Mouse (Mus musculus) liver, adult (tissue): ENCODE results near the gene Cnpy3.

Experiments
- GATA4 ChIP-seq: IDR thresholded peaks from 2 replicates; pipeline ENCODE4 v1.6.1; 2014; ENCODE audit warnings: mild to moderate bottlenecking, low read length; ENCODE audit not compliant: insufficient replicate concordance

Gene Cnpy3

DNA sequence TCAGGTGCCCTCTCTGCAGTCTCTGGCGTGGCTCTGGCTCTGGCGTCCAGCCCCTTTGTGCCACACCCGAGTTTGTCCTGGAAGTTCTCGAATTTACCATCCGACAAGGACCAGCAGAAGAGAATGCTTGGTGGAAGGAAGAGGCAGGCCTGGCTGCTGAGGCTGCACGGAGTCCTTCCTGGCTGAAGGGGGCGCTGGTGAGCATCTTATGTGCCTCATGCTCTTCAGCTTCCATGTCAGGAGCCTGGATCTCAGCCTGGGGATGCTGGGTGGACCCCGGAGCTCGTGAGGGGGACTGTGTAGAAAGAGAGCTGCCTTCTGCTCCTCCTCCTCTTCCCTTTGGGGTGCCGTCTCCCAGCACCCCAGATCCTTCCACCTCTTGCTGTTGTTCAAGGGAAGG is 15.9 kb downstream of the Cnpy3 start:
- no peak for TF ChIP-seq GATA4

DNA sequence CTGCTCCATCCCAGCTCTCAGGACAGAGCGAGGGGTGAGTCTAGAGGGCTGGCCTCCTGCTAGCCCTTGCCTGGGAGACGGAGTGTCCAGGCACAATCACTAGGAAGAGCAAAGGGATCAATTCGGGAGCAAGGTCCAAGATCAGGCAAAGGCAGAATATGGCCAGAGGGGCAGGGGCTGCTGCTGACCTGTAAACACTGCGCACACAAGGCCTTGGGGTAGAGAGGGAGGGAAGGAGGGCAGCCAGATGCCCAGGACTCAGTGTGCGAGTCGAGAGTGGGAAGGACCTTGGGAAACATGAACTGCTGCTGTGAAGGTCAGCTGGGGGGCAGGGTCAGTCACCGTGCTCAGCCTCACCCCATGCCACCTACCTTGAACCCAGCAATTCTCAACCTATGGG is 16.7 kb downstream of the Cnpy3 start:
- peak; percentile 34; the same call in 1 of the 2 replicates for TF ChIP-seq GATA4

- no peak for TF ChIP-seq GATA4
These were observed 18.0 kb downstream of the Cnpy3 start for GRCm38 (mm10) chr17:46734055-46734454.

DNA sequence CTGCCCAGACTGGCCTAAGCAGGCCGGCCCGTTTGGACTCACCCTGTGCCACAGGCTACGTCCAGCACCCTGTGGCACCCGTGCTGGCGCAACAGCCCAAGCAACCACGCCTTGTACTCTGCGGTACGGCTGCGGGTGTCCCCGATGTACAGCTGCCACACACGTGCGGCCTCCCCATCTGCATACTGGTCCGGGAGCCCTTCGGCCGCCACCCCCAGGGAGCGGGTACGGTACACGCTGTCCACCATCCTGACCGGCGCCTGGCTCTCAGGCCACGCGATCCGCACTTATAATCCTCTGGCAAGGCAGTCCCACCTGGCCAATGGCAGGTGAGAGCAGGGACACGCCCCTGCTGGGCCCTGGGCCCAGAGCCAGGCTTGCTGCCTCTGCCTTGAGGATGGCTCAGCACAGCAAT is 23.1 kb downstream of the Cnpy3 start, which contains the start of gene Gnmt:
Gene Gnmt (minus strand): TSS at position 265 of the 415 bp plus-strand sequence.
- TF ChIP-seq GATA4 = no peak

DNA sequence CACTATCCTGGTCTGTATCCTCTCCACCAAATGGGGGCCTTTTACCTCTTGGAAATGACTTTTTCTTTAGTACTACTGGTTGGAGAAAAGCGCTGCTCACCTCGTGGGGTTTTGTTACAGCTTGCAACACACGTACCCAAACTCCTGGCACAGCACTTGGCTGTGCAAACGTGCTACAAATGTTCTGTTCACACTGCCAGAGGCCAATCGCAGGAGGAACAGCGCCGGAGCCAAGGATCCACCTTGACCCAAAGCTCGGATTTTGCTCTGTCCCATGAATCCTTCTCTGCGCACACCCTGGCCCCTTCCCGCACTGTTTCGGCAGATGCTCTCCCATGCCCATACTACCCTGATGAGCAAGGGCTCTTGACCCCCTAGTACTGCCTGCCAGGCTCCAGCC is 23.5 kb downstream of the Cnpy3 start:
- no peak for TF ChIP-seq GATA4

GRCm38 (mm10) chr17:46728021-46728420 is 24.0 kb downstream of the Cnpy3 start:
- no peak for TF ChIP-seq GATA4

GRCm38 (mm10) chr17:46727271-46727670 is 24.7 kb downstream of the Cnpy3 start:
- no peak for TF ChIP-seq GATA4

- TF ChIP-seq GATA4 = 0 out of 2 replicates have a peak, but pooled peaks have one; percentile 32
These were observed 26.0 kb downstream of the Cnpy3 start for GRCm38 (mm10) chr17:46725731-46726645.

DNA sequence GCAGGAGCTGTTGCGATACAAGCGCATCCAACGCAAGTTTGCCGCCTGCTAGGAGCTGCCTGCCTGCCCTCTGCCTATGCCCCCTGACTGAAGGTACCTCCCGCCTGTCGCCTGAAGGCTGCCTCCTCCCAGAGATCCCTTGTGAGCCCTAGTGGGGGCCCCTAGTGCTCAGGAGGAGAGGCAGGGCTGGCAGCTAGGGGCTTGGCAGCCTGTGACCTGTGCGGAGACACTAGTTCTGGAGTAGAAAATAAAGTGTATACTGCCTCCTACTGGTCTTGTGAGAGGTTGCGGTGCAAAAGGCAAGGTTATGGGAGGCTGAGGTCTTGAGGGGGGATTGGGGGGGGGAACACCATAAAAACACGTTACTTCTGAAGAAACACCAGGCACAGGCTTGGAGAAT is 26.7 kb downstream of the Cnpy3 start:
- TF ChIP-seq GATA4 = no peak

DNA sequence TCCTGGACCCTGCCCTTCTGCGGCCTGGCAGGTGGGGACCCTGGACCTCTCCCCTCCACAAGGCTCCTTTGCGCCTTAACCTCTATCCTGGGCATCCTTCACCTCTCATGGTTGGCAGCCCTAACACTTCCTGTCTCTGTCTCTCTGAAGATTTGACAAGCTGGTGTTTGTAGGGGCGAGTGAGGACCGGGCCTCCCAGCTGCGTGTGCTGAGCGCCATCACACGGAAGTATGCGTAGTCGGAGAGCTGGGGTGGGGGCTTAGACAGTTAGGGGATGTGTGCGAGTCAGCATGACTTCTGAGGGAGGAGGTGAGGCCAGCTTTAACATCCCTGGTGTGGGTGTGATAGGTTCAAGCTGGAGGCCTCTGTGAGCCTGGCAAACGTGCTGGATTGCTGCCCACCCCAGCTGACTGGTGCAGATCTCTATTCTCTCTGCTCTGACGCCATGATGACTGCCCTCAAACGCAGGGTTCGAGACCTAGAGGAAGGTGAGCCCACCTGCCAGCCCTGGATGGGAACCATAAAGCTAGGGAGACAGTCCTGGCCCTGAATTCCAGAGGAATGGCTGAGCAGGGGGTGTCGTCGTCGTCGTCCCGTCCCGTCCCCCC is 27.4 kb downstream of the Cnpy3 start:
- no peak for TF ChIP-seq GATA4

GRCm38 (mm10) chr17:46721077-46721476 is 30.9 kb downstream of the Cnpy3 start:
- TF ChIP-seq GATA4 = no peak

GRCm38 (mm10) chr17:46714756-46715481 is 37.1 kb downstream of the Cnpy3 start:
- TF ChIP-seq GATA4 = no peak

GRCm38 (mm10) chr17:46713849-46714248 is 38.2 kb downstream of the Cnpy3 start:
- TF ChIP-seq GATA4 = no peak

DNA sequence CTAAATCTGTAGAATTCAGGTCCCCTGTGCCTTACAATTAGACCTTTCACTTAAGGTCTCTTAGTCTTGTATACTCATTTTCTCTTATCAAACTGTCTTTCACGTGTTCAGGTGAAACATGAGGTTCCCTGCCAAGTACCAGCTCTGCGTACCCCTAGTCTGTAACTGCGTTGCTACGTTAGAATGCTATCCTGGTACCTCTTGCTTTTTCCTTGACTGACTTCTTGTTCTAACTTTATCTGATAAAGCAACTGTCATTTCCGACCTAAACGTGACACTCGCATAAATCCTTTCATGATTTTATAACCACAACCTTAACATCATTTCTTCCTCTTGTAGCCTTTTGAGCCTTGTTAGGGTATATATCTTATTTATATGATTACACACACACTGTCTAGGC is 39.6 kb downstream of the Cnpy3 start:
- TF ChIP-seq GATA4 = no peak

DNA sequence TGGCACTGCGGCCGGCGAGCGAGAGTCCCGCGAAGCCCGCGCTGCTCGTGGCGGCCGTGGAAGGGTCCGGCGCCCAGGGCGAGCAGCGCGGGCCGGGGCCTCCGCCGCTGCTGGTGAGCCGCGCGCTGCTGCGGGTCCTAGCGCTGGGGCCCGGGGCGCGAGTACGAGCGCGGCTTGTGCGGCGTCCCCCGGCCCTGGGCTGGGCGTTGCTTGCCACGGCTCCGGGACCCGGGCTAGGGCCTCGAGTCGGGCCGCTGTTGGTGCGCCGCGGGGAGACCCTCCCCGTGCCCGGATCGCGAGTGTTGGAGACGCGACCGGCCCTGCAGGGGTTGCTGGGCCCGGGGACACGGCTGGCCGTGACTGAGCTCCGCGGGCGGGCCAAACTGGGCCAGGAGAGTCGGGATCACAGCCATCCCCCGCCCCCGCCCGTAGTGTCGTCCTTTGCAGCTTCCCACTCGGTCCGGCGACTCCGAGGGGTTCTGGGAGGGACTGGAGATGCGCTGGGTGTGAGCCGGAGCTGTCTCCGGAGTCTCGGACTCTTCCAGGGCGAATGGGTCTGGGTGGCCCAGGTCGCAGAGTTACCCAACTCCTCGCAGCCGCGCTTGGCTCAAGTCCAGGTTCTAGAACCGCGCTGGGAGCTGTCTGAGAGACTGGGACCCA is 40.3 kb downstream of the Cnpy3 start:
- TF ChIP-seq GATA4 = no peak

DNA sequence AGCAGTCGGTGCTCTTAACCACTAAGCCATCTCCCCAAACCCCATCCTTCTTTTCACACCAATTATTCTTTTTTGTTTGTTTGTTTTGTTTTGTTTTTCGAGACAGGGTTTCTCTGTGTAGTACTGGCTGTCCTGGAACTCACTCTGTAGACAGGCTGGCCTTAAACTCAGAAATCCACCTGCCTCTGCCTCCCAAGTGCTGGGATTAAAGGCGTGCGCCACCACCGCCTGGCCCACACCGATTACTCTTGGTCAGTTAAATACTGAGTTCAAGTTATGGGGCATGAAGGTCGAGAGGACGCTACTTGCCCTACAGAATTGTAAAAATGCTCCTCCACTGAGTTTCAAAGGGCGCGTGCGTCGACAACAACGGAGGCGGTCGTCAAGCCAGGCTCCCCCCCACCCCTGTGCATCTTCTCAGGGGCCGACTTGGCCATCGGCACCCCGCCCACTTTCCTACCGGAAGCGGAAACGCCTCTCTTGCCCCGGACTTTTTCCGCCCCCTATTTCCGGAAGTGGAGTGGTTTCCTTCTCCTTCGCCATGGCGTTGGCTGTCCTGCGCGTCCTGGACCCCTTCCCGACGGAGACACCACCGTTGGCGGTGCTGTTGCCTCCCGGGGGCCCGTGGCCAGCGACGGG is 40.9 kb downstream of the Cnpy3 start, which contains the start of gene Pex6:
Gene Pex6 (plus strand): TSS at position 505 of the 639 bp plus-strand sequence.
- TF ChIP-seq GATA4 = no peak; the same call in 1 of the 2 replicates
